Mouse (Mus musculus): Measurements from ENCODE around the gene AC192777.2.
"Not testable (repeated sequence)": the region's sequence is repeated elsewhere in the genome, so short reads cannot be mapped to it uniquely, and the experiment has no call there.

Gene AC192777.2

DNA sequence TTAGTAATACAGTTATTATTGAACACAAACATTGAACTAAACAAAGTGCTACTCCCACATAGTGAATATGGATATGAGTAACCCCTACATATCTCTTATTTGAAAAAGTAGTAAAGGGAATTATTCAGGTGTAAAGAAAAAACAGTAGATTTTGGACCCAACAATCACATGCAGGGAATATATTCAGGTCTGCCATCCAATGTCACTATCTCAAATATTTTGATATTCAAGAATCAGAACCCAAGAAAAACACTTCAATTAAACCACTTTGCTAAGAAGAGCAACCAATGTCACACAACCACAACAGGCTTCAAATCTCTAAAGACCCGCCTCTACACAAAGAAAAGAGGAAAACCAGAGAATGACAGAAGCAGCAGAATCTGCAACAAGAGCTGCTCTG, at the start of gene AC192777.2:
Gene AC192777.2 (plus strand): TSS at position 301 of the 400 bp plus-strand sequence.
- in situ Hi-C loops (cut with MboI, MseI), result not testable (repeated sequence)

GRCm38 (mm10) chr17:40116172-40116571, 20.9 kb downstream of the AC192777.2 start:
- in situ Hi-C loops (cut with MboI, MseI), result not testable (repeated sequence)

GRCm38 (mm10) chr17:40116877-40117276, 21.6 kb downstream of the AC192777.2 start:
- in situ Hi-C loops (cut with MboI, MseI), result not testable (repeated sequence)

All from T-helper 2 cell (primary cell).